Mouse (Mus musculus): ENCODE data around the gene Camkk2. TPM values are rescaled to one million over a fixed set of nuclear protein-coding genes. Genes with fewer than 3 reads are reported as not detected.

Camkk2 gene
- polyA plus RNA-seq, 1 experiment, result 5.1 TPM

- 73% methylated on average over 12 of the region's 12 CpGs for WGBS
- DNase-seq (ENCODE audit: low read depth, low spot score), result no peak
Measured at GRCm38 (mm10) chr5:122786035-122786819, 7.0 kb upstream of the Camkk2 start.

DNA sequence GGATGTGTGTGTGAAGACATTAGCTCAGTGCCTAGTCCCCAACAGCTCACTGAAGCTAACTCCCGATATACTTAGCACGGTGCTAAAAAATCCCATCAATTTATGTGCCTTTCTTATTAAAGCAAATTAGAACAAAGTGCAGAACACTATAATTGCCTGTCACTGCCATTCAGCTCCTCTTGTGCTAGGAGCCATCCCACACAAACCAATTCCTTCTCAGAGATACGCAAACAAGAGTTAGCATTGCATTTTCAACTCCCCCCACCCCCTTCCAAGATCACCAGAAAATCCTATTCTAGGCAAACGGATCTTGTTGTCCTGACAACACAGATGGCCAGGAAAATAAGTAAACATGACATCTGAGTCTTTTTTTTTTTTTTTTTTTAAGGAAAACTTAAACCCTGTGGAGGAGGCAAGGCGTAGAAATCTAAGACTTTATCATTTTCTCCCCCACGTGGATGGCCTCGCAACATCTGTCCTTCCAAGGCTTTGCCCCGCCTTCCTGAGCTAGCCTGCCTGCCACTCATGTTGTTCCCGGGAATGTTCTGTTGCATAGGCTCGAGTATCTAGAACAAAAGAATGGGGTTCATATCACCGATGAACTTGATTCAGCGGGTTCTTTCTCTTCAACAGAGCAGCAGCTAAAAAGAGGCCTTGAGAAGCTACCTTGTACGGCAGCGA, 4.7 kb upstream of the Camkk2 start:
- 50% methylated on average over 14 of the region's 14 CpGs for WGBS
- DNase-seq (ENCODE audit: low read depth, low spot score), result no peak

DNA sequence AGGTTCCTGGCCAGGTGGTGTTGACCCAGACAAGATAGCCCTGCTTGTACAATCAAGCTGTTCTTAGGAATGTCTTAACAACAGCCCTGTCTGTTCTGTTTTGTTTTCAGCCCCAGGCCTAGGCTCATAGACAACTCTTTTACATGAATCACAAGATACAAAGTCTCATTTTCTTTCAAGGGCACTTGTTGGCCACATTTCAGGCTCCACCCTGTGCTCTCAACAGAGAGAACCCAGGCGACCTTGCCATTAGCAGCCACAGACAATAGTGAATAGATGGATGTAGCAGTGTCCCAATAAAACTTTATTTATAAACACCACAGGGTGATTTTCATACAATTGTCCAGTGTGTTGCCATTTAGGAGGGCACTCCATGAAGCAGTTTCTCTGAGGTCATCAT, 2.9 kb upstream of the Camkk2 start:
- 34% methylated on average over 1 of the region's 1 CpGs for WGBS
- DNase-seq (ENCODE audit: low read depth, low spot score), result no peak

- no peak for DNase-seq (ENCODE audit: low read depth, low spot score)
- WGBS, result 86% methylated on average over 19 of the region's 19 CpGs
Measured at GRCm38 (mm10) chr5:122780791-122781432, 1.7 kb upstream of the Camkk2 start.

- no peak for DNase-seq (ENCODE audit: low read depth, low spot score)
- WGBS, result 5% methylated on average over 55 of the region's 55 CpGs
Measured at GRCm38 (mm10) chr5:122778231-122779226, 680 bp downstream of the Camkk2 start.

DNA sequence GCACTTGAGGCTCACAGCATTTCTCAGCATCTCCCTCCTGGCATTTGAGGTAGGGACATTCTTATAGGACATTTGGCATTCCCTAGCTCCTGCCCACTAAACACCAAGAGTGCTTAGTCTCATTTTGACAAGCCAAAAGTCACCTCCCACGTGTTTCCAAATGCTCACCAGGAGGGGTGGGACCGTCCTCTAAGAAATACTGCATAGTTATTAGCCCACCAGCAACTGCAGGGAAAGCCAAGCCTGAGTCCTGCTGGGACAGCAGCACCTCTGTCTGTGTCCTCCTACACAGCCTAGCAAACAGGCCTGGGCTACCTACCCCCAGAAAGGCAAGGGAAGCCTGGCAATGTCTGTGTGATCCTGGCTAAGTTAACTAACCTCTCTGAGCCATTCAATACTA, 1.9 kb downstream of the Camkk2 start:
- WGBS, result 60% methylated on average over 2 of the region's 2 CpGs
- DNase-seq (ENCODE audit: low read depth, low spot score), result no peak

DNA sequence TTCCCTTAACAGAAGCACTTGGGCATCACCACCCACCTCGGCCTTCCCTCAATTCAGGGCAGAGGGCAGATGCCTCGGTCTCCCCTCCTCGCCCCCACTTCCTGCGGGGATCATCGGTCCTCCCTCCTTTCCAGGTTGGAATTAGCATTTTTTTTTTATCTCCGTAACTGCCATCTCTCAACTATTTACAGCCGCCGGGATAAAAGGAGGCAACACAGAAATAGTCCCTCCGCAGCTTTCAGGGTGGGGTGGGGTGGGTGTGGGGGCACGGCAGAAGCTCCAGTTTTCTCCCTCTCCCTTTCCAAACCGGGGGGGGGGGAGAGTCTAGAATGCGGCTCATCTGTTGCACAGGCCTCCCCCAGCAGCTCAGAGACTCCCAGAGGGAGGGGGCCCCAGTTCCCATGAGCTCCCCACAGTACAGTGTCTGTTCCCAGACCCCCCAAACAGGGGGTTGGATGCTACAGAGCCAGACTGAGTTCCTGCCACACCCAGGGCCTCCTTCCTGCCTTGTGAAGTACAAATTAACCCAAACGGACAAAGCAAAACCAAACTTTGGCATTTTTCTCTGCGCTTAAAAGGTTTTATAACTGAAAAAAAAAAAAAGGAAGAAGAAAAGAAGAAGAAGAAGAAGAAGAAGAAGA, 3.4 kb downstream of the Camkk2 start:
- 73% methylated on average over 14 of the region's 14 CpGs for WGBS
- no peak for DNase-seq (ENCODE audit: low read depth, low spot score)

- no peak for DNase-seq (ENCODE audit: low read depth, low spot score)
- WGBS, result 59% methylated on average over 28 of the region's 28 CpGs
Measured at GRCm38 (mm10) chr5:122774743-122775611, 4.2 kb downstream of the Camkk2 start.

- WGBS, result 73% methylated on average over 11 of the region's 11 CpGs
Measured at GRCm38 (mm10) chr5:122773756-122774155, 5.5 kb downstream of the Camkk2 start.

DNA sequence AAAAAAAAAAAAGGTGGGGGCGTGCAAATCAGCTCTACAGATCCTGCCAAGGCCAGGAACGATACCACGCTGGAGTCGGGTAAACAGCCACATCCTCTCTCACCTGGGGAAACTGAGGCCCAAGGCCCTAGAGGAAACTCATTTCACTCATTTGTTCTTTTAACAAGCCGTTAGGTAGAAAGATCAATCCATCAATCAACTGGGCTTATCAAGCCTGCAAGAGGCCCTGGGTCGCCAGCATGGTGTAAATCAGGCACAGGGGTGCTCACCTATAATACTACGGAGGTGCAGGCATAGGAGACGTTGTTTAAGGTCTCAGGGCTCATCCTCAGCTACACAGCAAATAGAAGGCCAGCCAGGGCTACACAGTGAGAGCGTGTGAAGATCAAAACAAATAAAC, 7.8 kb downstream of the Camkk2 start:
- WGBS, result 84% methylated on average over 9 of the region's 9 CpGs
- no peak for DNase-seq (ENCODE audit: low read depth, low spot score)

More at GRCm38 (mm10) chr5:122773756-122774155, 5.5 kb downstream of the Camkk2 start:
- DNase-seq (ENCODE audit: low read depth, low spot score), result no peak

GRCm38 (mm10) chr5:122770806-122771261, 8.4 kb downstream of the Camkk2 start:
- no peak for DNase-seq (ENCODE audit: low read depth, low spot score)
- 56% methylated on average over 10 of the region's 10 CpGs for WGBS

DNA sequence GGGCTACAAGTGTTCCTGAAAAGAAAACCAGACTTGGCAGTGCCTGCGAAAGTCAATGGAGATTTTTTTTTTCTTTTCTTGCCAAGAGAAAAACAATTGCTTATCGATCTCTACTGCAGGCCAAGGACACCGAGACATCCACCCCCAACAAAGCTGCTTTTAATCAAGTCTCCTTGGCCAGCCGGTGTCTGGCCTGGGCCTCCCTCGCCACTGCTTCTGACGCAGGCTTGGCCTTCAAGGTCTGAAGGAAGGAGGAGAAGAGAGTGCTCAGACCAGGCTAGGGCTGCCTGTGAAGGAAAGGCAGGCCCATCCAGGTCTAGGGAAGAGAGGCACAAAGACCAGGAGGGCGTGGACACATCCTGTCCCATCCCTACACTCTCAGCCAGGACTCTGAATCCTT, 8.9 kb downstream of the Camkk2 start:
- WGBS, result 80% methylated on average over 7 of the region's 7 CpGs
- DNase-seq (ENCODE audit: low read depth, low spot score), result no peak

DNA sequence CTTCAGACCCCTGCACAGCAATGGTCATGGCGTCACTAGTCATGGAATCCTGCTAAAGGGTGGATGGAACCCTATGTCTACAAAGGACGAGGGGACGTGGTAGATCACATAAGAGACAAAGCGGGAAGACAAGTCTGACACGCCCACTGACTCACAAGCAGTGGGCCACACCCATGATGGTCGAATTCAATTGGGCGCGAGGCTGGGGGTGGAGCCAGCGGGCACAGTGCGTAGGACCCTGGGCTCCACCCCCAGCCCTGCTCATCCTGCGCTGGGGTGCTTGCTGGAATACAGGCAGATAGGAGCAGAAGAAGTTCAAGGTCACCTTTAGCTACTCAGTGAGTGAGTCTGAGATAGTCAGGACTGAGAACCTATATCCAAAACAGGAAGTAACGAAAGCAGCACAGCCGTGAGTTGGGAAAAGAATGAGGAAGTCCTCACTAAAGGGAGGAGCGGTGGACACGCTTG, 10.1 kb downstream of the Camkk2 start:
- WGBS, result 80% methylated on average over 15 of the region's 15 CpGs
- no peak for DNase-seq (ENCODE audit: low read depth, low spot score)

GRCm38 (mm10) chr5:122767283-122767682, 11.9 kb downstream of the Camkk2 start:
- no peak for DNase-seq (ENCODE audit: low read depth, low spot score)
- 89% methylated on average over 11 of the region's 11 CpGs for WGBS

DNA sequence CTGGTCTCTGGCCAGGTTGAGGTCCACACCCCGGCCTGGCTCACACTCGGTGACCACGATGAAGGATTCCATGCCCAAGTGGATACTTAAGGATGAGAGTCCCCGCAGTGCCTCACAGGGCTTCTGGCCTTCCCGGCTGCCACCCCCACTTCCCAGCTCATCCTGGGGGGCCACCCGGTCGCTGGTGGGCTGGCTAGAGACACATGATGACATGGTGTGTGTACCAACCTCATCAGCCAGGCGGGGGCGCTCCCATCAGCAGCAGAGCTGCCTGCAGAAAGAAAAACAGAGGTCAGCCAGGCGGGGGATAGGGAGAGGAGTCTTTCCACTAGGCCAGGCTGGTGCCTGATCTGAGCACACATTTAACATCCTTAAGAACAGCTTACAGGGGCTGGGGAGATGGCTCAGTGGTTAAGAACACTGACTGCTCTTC, 15.2 kb downstream of the Camkk2 start:
- no peak for DNase-seq (ENCODE audit: low read depth, low spot score)

DNA sequence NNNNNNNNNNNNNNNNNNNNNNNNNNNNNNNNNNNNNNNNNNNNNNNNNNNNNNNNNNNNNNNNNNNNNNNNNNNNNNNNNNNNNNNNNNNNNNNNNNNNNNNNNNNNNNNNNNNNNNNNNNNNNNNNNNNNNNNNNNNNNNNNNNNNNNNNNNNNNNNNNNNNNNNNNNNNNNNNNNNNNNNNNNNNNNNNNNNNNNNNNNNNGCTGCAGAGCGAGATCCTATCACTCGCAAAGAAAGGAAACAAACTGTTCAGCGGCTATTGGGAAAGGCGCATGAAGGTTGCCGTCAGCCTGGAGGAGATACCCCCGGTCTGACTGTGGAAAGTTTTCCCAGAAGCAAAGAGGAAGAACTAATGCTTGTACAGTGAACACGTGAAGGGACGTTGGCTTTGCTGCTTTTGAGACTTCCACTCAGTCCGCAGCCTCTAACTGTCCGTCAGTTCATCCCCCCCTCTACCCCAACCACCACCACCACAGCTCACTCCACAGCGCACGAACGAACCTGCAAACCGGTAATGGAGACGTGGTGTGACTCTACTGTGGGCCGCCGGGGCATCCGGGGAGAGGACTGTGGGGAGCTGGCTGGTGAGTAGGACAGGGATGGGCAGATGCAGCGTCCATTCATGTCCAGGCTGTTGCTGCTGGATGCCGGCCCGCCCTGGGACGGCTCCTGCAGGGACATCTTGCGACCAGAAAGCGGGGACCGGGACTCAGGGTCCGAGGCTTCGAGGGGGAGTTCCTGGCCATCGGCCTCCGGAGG, 15.8 kb downstream of the Camkk2 start:
- DNase-seq (ENCODE audit: low read depth, low spot score), result no peak
- 82% methylated on average over 29 of the region's 29 CpGs for WGBS

More for the DNA sequence above, 15.2 kb downstream of the Camkk2 start:
- 71% methylated on average over 10 of the region's 10 CpGs for WGBS

DNA sequence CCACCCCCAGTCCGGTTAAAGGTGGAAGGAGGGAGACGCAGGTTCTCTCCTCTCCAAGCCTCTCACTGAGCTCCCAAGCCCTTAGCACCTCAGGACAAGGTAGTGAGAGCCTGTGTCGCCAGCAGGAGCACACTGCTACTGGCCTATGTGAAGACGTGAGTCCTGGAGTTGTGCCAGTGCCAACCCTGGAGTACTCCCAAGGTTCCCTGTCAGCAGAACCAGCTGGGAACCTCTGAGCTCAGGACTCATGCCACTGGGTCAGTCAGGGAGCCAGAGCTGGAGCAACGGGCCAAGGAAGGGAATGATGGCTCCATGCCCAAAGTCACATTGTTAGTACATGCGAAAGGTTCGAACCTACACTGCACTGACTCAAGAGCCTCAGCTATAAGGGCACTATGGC, 22.5 kb downstream of the Camkk2 start:
- DNase-seq (ENCODE audit: low read depth, low spot score), result no peak
- WGBS, result 81% methylated on average over 7 of the region's 7 CpGs
